Mouse (Mus musculus): ENCODE results near the gene Hand2.

Hand2 gene

GRCm38 (mm10) chr8:57320851-57321743 is at the start of gene Hand2:
Gene Hand2, plus strand, starts transcription at chr8:57320983.
- DNase-seq: no peak

- no peak for DNase-seq
Measured at GRCm38 (mm10) chr8:57273055-57273454, 47.7 kb upstream of the Hand2 start.

- no peak for DNase-seq
Measured at GRCm38 (mm10) chr8:57293441-57293840, 27.3 kb upstream of the Hand2 start.

GRCm38 (mm10) chr8:57303513-57303912 is 17.3 kb upstream of the Hand2 start:
- DNase-seq: no peak

- no peak for DNase-seq
Measured at GRCm38 (mm10) chr8:57304944-57305343, 15.8 kb upstream of the Hand2 start.

GRCm38 (mm10) chr8:57306441-57306840 is 14.3 kb upstream of the Hand2 start:
- DNase-seq: no peak

GRCm38 (mm10) chr8:57309844-57310485 is 10.8 kb upstream of the Hand2 start:
- DNase-seq: no peak

- DNase-seq: no peak
Measured at GRCm38 (mm10) chr8:57312031-57312981, 8.5 kb upstream of the Hand2 start.

- DNase-seq: no peak
Measured at GRCm38 (mm10) chr8:57313583-57313982, 7.2 kb upstream of the Hand2 start.

GRCm38 (mm10) chr8:57314216-57314615 is 6.6 kb upstream of the Hand2 start:
- no peak for DNase-seq

GRCm38 (mm10) chr8:57315471-57315870 is 5.3 kb upstream of the Hand2 start:
- no peak for DNase-seq

- DNase-seq: no peak
Measured at GRCm38 (mm10) chr8:57317107-57317506, 3.7 kb upstream of the Hand2 start.

GRCm38 (mm10) chr8:57317890-57318480 is 2.8 kb upstream of the Hand2 start:
- DNase-seq: no peak

- DNase-seq: no peak
Measured at GRCm38 (mm10) chr8:57319092-57319980, 1.4 kb upstream of the Hand2 start.

GRCm38 (mm10) chr8:57319981-57320585 is 700 bp upstream of the Hand2 start:
- no peak for DNase-seq

- no peak for DNase-seq
Measured at GRCm38 (mm10) chr8:57321898-57322895, 1.4 kb downstream of the Hand2 start.

- DNase-seq: no peak
Measured at GRCm38 (mm10) chr8:57322961-57323941, 2.5 kb downstream of the Hand2 start.

GRCm38 (mm10) chr8:57324091-57324490 is 3.3 kb downstream of the Hand2 start:
- DNase-seq: no peak

- no peak for DNase-seq
Measured at GRCm38 (mm10) chr8:57324671-57325070, 3.9 kb downstream of the Hand2 start.

All from right cerebral cortex, postnatal 14 days (tissue).